Mouse (Mus musculus): ENCODE data around the gene Ndufb10. TPM values are rescaled to one million over a fixed set of nuclear protein-coding genes. Genes with fewer than 3 reads are reported as not detected.

Ndufb10 gene
- polyA plus RNA-seq, 1 experiment from 2014 or later: 174 TPM

- Histone ChIP-seq H3K27me3 (ENCODE audit: control insufficient read depth, insufficient read depth, low read depth, low read length) (no peaks in the 10 kb centered on the region), H3K9me3 (replicated peaks; ENCODE audit: control insufficient read depth, low read length) (no peaks in the 10 kb centered on the region), H3K9ac (ENCODE audit: low read depth, low read length) (peak within 1 kb of the TSS; percentile 78), H3K4me2 (ENCODE audit: low read depth, low read length) (peak within 1 kb of the TSS; percentile 95), H3K4me3 (ENCODE audit: low read depth, low read length) (peak within 1 kb of the TSS; percentile 76), H3K4me1 (ENCODE audit: control insufficient read depth, low read depth, low read length) (peaks cover 29% of the 10 kb centered on the region), H3K27ac (ENCODE audit: low read length) (peak within 1 kb of the TSS; percentile 88), H3K36me3 (ENCODE audit: control insufficient read depth, insufficient read depth) (peaks cover 3% of the 10 kb centered on the region)
- whole genome bisulfite sequencing (ENCODE audit: insufficient replicate concordance): under 1% methylated on average over 29 of the region's 29 CpGs
- peak; percentile 98 for ATAC-seq (ENCODE audit: low read depth)
These were observed 12.2 kb upstream of the Ndufb10 start, which contains the start of gene Msrb1 for GRCm38 (mm10) chr17:24736330-24737051. Gene Msrb1, plus strand, starts transcription at chr17:24736642.

DNA sequence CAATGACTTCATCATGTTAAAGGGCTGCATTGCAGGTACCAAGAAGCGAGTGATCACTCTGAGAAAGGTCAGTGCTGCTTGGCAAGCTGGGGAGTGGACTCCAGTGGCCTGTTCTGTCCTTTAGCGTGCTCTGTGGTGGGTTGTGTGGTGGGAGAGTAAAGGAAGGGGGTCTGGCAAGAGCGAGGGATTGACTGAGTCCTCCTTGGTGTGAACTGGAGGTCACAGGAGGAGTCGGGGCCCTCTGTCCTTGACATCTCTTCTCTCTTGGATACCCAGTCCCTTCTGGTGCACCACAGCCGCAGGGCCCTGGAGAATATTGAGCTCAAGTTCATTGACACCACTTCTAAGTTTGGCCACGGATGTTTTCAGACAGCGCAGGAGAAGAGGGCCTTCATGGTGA is 11.2 kb upstream of the Ndufb10 start:
- ATAC-seq (ENCODE audit: low read depth): no peak
- peaks cover 29% of the 10 kb centered on the region for H3K4me1 ChIP-seq (ENCODE audit: control insufficient read depth, low read depth, low read length)
- no peak overlapping the region for H3K9ac ChIP-seq (ENCODE audit: low read depth, low read length)
- peak overlapping the region; percentile 66 for H3K4me2 ChIP-seq (ENCODE audit: low read depth, low read length)
- WGBS (ENCODE audit: insufficient replicate concordance): 71% methylated on average over 7 of the region's 7 CpGs
- H3K4me3 ChIP-seq (ENCODE audit: low read depth, low read length): no peak overlapping the region
- no peaks in the 10 kb centered on the region for H3K27me3 ChIP-seq (ENCODE audit: control insufficient read depth, insufficient read depth, low read depth, low read length)
- H3K9me3 ChIP-seq (replicated peaks; ENCODE audit: control insufficient read depth, low read length): no peaks in the 10 kb centered on the region
- peak overlapping the region; percentile 88 for H3K27ac ChIP-seq (ENCODE audit: low read length)
- H3K36me3 ChIP-seq (ENCODE audit: control insufficient read depth, insufficient read depth): peaks cover 3% of the 10 kb centered on the region

- ATAC-seq (ENCODE audit: low read depth): no peak
- no peaks in the 10 kb centered on the region for H3K36me3 ChIP-seq (ENCODE audit: control insufficient read depth, insufficient read depth)
- no peak overlapping the region for H3K27ac ChIP-seq (ENCODE audit: low read length)
- H3K4me2 ChIP-seq (ENCODE audit: low read depth, low read length): no peak overlapping the region
- no peak overlapping the region for H3K9ac ChIP-seq (ENCODE audit: low read depth, low read length)
- no peaks in the 10 kb centered on the region for H3K27me3 ChIP-seq (ENCODE audit: control insufficient read depth, insufficient read depth, low read depth, low read length)
- peaks cover 27% of the 10 kb centered on the region for H3K4me1 ChIP-seq (ENCODE audit: control insufficient read depth, low read depth, low read length)
- 48% methylated on average over 1 of the region's 1 CpGs for WGBS (ENCODE audit: insufficient replicate concordance)
- H3K4me3 ChIP-seq (ENCODE audit: low read depth, low read length): no peak overlapping the region
- no peaks in the 10 kb centered on the region for H3K9me3 ChIP-seq (replicated peaks; ENCODE audit: control insufficient read depth, low read length)
These were observed 10.2 kb upstream of the Ndufb10 start for GRCm38 (mm10) chr17:24734513-24734912.

DNA sequence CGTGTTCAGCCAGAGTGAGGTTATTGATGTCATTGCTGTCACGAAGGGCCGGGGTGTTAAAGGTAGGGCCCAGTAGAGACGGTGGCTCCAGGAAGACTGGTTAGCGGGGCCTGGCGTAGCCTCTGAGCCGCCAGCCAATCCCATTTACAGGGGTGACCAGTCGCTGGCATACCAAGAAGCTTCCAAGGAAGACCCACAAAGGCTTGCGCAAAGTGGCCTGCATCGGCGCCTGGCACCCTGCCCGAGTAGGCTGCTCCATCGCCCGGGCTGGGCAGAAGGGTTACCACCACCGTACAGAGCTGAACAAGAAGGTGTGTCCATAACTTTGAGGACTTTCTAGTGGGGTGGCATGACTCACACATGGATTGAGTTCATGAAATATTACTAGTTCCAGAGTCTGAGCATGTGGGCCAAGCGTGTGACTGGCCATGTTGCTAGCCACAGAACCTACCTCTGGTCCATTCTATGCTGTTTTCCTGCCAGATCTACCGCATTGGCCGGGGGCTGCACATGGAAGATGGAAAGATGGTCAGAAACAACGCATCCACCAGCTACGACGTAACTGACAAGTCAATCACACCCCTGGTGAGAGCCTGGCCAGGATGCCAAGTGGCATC is 9.3 kb upstream of the Ndufb10 start:
- Histone ChIP-seq H3K27me3 (ENCODE audit: control insufficient read depth, insufficient read depth, low read depth, low read length) (no peaks in the 10 kb centered on the region), H3K36me3 (ENCODE audit: control insufficient read depth, insufficient read depth) (no peaks in the 10 kb centered on the region), H3K27ac (ENCODE audit: low read length) (no peak overlapping the region), H3K4me1 (ENCODE audit: control insufficient read depth, low read depth, low read length) (peaks cover 24% of the 10 kb centered on the region), H3K4me3 (ENCODE audit: low read depth, low read length) (no peak overlapping the region), H3K4me2 (ENCODE audit: low read depth, low read length) (no peak overlapping the region), H3K9me3 (replicated peaks; ENCODE audit: control insufficient read depth, low read length) (no peaks in the 10 kb centered on the region), H3K9ac (ENCODE audit: low read depth, low read length) (no peak overlapping the region)
- 77% methylated on average over 21 of the region's 21 CpGs for WGBS (ENCODE audit: insufficient replicate concordance)
- no peak for ATAC-seq (ENCODE audit: low read depth)

GRCm38 (mm10) chr17:24732233-24732935 is 8.1 kb upstream of the Ndufb10 start:
- no peaks in the 10 kb centered on the region; the same call in 1 of the 2 replicates for H3K27me3 ChIP-seq (ENCODE audit: control insufficient read depth, insufficient read depth, low read depth, low read length)
- 66% methylated on average over 12 of the region's 12 CpGs for WGBS (ENCODE audit: insufficient replicate concordance)
- no peak overlapping the region for H3K27ac ChIP-seq (ENCODE audit: low read length)
- no peak overlapping the region for H3K4me3 ChIP-seq (ENCODE audit: low read depth, low read length)
- no peaks in the 10 kb centered on the region for H3K36me3 ChIP-seq (ENCODE audit: control insufficient read depth, insufficient read depth)
- peaks cover 16% of the 10 kb centered on the region for H3K4me1 ChIP-seq (ENCODE audit: control insufficient read depth, low read depth, low read length)
- no peak overlapping the region for H3K4me2 ChIP-seq (ENCODE audit: low read depth, low read length)
- H3K9me3 ChIP-seq (replicated peaks; ENCODE audit: control insufficient read depth, low read length): no peaks in the 10 kb centered on the region
- no peak overlapping the region for H3K9ac ChIP-seq (ENCODE audit: low read depth, low read length)
- no peak for ATAC-seq (ENCODE audit: low read depth)

GRCm38 (mm10) chr17:24730787-24731186 is 6.5 kb upstream of the Ndufb10 start:
- Histone ChIP-seq H3K4me1 (ENCODE audit: control insufficient read depth, low read depth, low read length) (peaks cover 5% of the 10 kb centered on the region), H3K9me3 (replicated peaks; ENCODE audit: control insufficient read depth, low read length) (no peaks in the 10 kb centered on the region), H3K9ac (ENCODE audit: low read depth, low read length) (no peak overlapping the region), H3K36me3 (ENCODE audit: control insufficient read depth, insufficient read depth) (no peaks in the 10 kb centered on the region), H3K27me3 (ENCODE audit: control insufficient read depth, insufficient read depth, low read depth, low read length) (no peaks in the 10 kb centered on the region; the same call in 1 of the 2 replicates), H3K4me2 (ENCODE audit: low read depth, low read length) (no peak overlapping the region), H3K27ac (ENCODE audit: low read length) (no peak overlapping the region), H3K4me3 (ENCODE audit: low read depth, low read length) (no peak overlapping the region)
- WGBS (ENCODE audit: insufficient replicate concordance): 68% methylated on average over 14 of the region's 14 CpGs
- no peak for ATAC-seq (ENCODE audit: low read depth)

- Histone ChIP-seq H3K9ac (ENCODE audit: low read depth, low read length) (no peak overlapping the region), H3K36me3 (ENCODE audit: control insufficient read depth, insufficient read depth) (no peaks in the 10 kb centered on the region), H3K4me3 (ENCODE audit: low read depth, low read length) (no peak overlapping the region), H3K27ac (ENCODE audit: low read length) (no peak overlapping the region), H3K4me1 (ENCODE audit: control insufficient read depth, low read depth, low read length) (peaks cover 3% of the 10 kb centered on the region), H3K9me3 (replicated peaks; ENCODE audit: control insufficient read depth, low read length) (no peaks in the 10 kb centered on the region), H3K4me2 (ENCODE audit: low read depth, low read length) (no peak overlapping the region), H3K27me3 (ENCODE audit: control insufficient read depth, insufficient read depth, low read depth, low read length) (no peaks in the 10 kb centered on the region; the same call in 1 of the 2 replicates)
- 78% methylated on average over 6 of the region's 6 CpGs for WGBS (ENCODE audit: insufficient replicate concordance)
- ATAC-seq (ENCODE audit: low read depth): no peak
These were observed 4.8 kb upstream of the Ndufb10 start for GRCm38 (mm10) chr17:24729067-24729466.

- Histone ChIP-seq H3K27ac (ENCODE audit: low read length) (no peak overlapping the region), H3K4me3 (ENCODE audit: low read depth, low read length) (no peak overlapping the region), H3K4me1 (ENCODE audit: control insufficient read depth, low read depth, low read length) (peaks cover 8% of the 10 kb centered on the region), H3K4me2 (ENCODE audit: low read depth, low read length) (no peak overlapping the region), H3K36me3 (ENCODE audit: control insufficient read depth, insufficient read depth) (no peaks in the 10 kb centered on the region), H3K9ac (ENCODE audit: low read depth, low read length) (no peak overlapping the region), H3K27me3 (ENCODE audit: control insufficient read depth, insufficient read depth, low read depth, low read length) (no peaks in the 10 kb centered on the region; the same call in 1 of the 2 replicates), H3K9me3 (replicated peaks; ENCODE audit: control insufficient read depth, low read length) (no peaks in the 10 kb centered on the region)
- 57% methylated on average over 17 of the region's 17 CpGs for WGBS (ENCODE audit: insufficient replicate concordance)
- no peak for ATAC-seq (ENCODE audit: low read depth)
These were observed 3.9 kb upstream of the Ndufb10 start for GRCm38 (mm10) chr17:24728184-24728583.

Measured in liver, embryonic 16.5 days (tissue).